Mouse (Mus musculus): ENCODE measurements around the gene 6430548M08Rik.

6430548M08Rik gene

GRCm38 (mm10) chr8:120186454-120186853 lies 72.5 kb downstream of the 6430548M08Rik start:
- no peak for DNase-seq

- DNase-seq = no peak
These were observed 74.6 kb downstream of the 6430548M08Rik start for GRCm38 (mm10) chr8:120188510-120188909.

- no peak for DNase-seq
These were observed 75.5 kb downstream of the 6430548M08Rik start for GRCm38 (mm10) chr8:120189440-120189839.

- no peak for DNase-seq
These were observed 76.3 kb downstream of the 6430548M08Rik start for GRCm38 (mm10) chr8:120190107-120190809.

- DNase-seq = peak; percentile 84
These were observed 77.0 kb downstream of the 6430548M08Rik start for GRCm38 (mm10) chr8:120190810-120191413.

- no peak for DNase-seq
These were observed 77.7 kb downstream of the 6430548M08Rik start for GRCm38 (mm10) chr8:120191633-120192032.

GRCm38 (mm10) chr8:120192118-120192517 lies 78.2 kb downstream of the 6430548M08Rik start:
- DNase-seq = no peak

DNA sequence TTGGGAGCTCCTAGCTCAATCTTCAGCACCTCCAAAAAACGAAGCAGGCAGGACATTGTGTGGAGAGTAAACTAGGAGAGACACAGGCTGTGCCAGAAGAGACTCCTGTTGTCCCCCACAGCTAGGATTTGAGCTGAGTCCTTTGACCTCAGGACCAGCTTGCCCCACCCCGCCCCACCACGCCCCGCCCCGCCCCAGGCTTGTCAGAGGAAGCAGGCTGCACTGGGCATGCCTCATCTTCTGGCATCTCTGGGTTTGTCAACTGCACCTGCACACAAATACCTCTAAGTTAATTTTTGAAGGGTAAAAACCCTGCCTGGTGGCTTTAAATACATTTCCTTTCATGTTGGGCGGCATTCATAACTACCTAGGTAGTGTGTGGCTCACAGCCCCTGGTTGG lies 87.4 kb downstream of the 6430548M08Rik start:
- DNase-seq = no peak

DNA sequence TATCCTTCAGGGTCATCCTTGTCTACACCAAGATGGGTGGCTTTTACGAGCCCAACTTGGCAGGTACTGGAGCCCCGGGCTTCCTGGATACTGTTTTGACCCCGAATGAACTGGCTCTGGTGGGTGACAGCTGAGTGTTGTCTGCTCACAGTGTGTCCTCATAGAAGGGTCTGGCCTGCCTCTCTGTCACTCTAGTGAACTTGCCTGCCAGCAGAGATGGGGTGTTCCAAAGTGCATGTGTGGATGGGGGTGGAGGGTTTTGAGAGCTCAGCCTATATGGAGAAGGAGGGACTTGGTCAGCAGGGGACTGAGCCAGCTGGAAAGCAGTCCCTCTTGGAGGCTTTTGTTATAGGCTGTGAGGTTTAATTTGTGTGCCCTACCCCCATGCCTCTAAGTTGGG lies 88.6 kb downstream of the 6430548M08Rik start:
- DNase-seq = no peak

DNA sequence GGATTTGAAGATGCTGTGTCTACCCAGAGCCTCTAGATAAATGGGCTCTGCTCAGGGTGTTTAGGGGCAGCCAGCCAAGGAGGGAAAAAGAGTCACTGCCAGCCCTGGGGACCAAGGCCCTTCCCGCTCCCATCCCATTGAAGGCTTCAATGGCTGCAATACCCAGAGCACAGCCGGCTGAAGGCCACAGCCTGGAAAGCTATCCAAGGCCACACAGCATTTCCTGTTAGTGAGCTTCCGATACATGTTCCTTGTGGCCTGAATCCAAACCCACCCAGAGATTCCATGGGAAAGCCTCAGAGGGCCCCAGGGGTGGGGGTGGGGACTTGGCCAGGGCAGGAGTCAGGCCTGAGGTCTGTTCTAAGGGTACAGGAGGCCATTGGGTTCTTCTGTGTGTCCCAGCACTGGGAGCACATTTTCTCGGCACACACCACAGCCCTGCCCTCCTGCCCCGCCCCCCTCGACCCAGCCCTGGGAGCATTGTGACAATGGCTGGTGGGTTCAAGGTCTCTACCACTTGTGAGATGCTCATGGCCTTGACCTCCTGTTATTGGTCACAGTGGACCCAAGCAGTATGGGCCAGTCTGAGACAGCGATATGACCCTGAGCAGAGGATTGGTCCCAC lies 90.9 kb downstream of the 6430548M08Rik start:
- DNase-seq = no peak

- DNase-seq = no peak
These were observed 92.0 kb downstream of the 6430548M08Rik start for GRCm38 (mm10) chr8:120205916-120206315.

DNA sequence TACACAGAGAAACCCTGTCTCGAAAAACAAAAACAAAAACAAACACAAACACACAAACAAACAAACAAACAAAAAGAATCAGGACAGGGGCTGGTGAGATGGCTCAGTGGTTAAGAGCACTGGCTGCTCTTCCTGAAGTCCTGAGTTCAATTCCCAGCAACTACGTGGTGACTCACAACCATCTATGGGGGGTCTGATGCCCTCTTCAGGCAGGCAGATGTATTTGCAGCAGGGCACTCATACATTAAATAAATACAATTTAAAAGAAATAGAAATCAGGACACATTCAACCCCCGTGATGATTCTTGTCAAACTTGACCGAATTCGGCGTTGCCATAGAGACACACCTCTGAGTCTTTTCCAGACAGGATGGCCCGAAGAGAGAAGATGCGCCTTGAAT lies 93.4 kb downstream of the 6430548M08Rik start:
- no peak for DNase-seq

DNA sequence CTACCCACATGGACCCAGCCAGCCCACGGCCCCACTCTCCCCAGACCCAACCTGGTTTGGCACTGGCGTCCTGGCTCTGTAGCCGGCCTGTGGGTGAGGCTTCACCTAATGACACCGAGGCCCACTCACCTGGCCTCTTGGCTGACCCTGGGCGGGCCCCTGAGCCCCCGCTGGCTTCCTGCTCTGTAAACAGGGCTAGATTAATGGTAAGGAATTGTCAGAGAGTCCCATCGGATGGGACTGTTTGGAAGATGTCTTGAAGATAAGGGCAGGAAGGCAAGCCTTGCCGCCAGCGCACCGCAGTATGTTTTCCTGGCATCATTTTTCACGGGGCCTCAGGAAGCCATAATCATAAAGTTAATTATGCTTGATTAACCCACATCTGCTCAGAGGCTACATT lies 94.2 kb downstream of the 6430548M08Rik start:
- no peak for DNase-seq

- DNase-seq = no peak
These were observed 97.4 kb downstream of the 6430548M08Rik start for GRCm38 (mm10) chr8:120211345-120211744.

DNA sequence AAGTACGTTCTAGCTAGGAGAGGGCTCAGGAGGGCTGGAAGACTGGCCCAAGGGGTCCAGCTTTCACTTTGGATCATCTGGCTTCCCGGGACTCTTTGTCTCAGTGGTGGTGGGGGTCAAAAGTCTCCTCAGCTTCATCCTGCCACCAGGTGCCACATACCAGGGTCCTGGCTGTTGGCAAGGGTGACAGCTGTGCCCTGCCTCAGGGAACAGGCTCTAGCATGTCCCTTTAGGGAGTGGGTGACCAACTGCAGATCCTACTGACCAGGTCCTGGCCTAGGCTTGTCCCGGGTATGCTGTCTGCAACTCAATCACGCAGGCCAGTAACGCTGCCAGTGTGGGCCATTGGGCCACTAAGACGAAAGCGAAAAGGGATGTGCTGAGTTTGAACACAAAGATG lies 98.6 kb downstream of the 6430548M08Rik start:
- DNase-seq = no peak

GRCm38 (mm10) chr8:120213229-120213628 lies 99.3 kb downstream of the 6430548M08Rik start:
- DNase-seq = no peak

DNA sequence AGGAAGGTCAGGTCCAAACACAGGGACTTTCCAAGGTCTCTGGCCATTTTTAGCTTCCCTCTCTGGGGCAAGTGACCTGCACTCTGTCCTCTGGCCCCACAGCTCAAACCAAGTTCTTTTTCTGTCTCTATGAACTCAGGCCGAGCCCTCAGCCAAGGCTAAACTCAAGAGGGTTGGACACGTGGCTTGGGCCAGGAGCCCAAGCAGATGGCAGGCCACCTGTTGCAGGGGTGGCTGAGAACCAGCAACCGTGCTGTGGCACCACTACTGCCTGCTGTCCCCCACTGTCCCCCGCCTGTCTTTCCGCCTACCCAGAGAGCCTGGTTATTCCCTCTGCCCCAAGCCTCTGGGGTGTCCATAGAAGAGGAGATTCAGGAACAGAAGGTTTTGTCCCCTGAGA lies 100.0 kb downstream of the 6430548M08Rik start:
- DNase-seq = peak; percentile 93

Data from cerebellum, adult 8-10 months (tissue).